Mouse (Mus musculus) midbrain, embryonic 16.5 days (tissue): Measurements from ENCODE around the gene Rxra. TPM values are rescaled to one million over a fixed set of nuclear protein-coding genes. Genes with fewer than 3 reads are reported as not detected.

Experiments used
- ATAC-seq: fragments of 200-750 bp; cut with Nextera tagmentation; 2 replicates; pipeline ENCODE4 v1.8.0; 2017; ENCODE audit warnings: moderate TSS enrichment
- H3K27ac ChIP-seq: fragments of 300-500 bp; sonication (generic); 2 replicates; pipeline ENCODE4 v1.5.1; 2014; ENCODE audit warnings: mild to moderate bottlenecking, low read length, mixed read lengths
- H3K27me3 ChIP-seq: fragments of 300-500 bp; sonication (generic); 2 replicates; pipeline ENCODE4 v1.6.1; 2014; ENCODE audit warnings: low read depth, low read length, mixed read lengths; ENCODE audit not compliant: control insufficient read depth, insufficient read depth
- H3K36me3 ChIP-seq: fragments of 300-500 bp; sonication (generic); 2 replicates; pipeline ENCODE4 v1.6.1; 2014; ENCODE audit warnings: mild to moderate bottlenecking, low read length, moderate library complexity, mixed read lengths; ENCODE audit not compliant: control insufficient read depth, insufficient read depth
- H3K4me1 ChIP-seq: fragments of 300-500 bp; sonication (generic); 2 replicates; pipeline ENCODE4 v1.6.1; 2014; ENCODE audit warnings: mild to moderate bottlenecking, low read length, mixed read lengths; ENCODE audit not compliant: control insufficient read depth, insufficient read depth
- H3K4me2 ChIP-seq: fragments of 300-500 bp; sonication (generic); 2 replicates; pipeline ENCODE4 v1.6.1; 2014; ENCODE audit warnings: mild to moderate bottlenecking, low read length, mixed read lengths
- H3K4me3 ChIP-seq: fragments of 300-500 bp; sonication (generic); 2 replicates; pipeline ENCODE4 v1.5.1; 2014; ENCODE audit warnings: low read depth, mild to moderate bottlenecking, low read length, moderate library complexity, mixed read lengths
- H3K9ac ChIP-seq: fragments of 300-500 bp; sonication (generic); 2 replicates; pipeline ENCODE4 v1.6.1; 2014; ENCODE audit warnings: low read depth, low read length, mixed read lengths
- H3K9me3 ChIP-seq: fragments of 300-500 bp; sonication (generic); replicated peaks from 2 replicates; pipeline ENCODE4 v1.6.1; 2014; ENCODE audit warnings: mild to moderate bottlenecking, low read length, mixed read lengths; ENCODE audit not compliant: control insufficient read depth, poor library complexity, severe bottlenecking
- WGBS: fragments of 180-500 bp; shearing (Covaris S2); extraction: QIAGEN DNeasy Blood & Tissue Kit; methylation state at CpG from one replicate; pipeline ENCODE4 v1.1.7; 2014; 5-methylcytosine and 5-hydroxymethylcytosine counted together
- polyA plus RNA-seq: library from polyadenylated mRNA; unstranded; fragments of >200 nt; fragmentation: Nextera tagmentation; extraction: Ambion mirVana; gene quantifications from 2 replicates; pipeline ENCODE4 v1.2.1, GENCODE M21; 2015

Gene Rxra
- polyA plus RNA-seq, 1 experiment from 2014 or later: 2.5 TPM

GRCm38 (mm10) chr2:27769701-27770100 is 93.5 kb downstream of the Rxra start:
- no peak overlapping the region for H3K4me2 ChIP-seq
- H3K9ac ChIP-seq: 0 out of 2 replicates have a peak overlapping the region, but pooled peaks have one; percentile 3
- no peaks in the 10 kb centered on the region for H3K36me3 ChIP-seq
- WGBS: 51% methylated on average over 5 of the region's 5 CpGs
- H3K9me3 ChIP-seq: no peaks in the 10 kb centered on the region
- no peak overlapping the region for H3K27ac ChIP-seq
- peaks cover 8% of the 10 kb centered on the region for H3K4me1 ChIP-seq
- H3K4me3 ChIP-seq: no peak overlapping the region
- ATAC-seq: no peak
- H3K27me3 ChIP-seq: no peaks in the 10 kb centered on the region

- Histone ChIP-seq H3K36me3 (no peaks in the 10 kb centered on the region), H3K27ac (no peak overlapping the region), H3K9ac (no peak overlapping the region), H3K4me1 (peaks cover 4% of the 10 kb centered on the region; the same call in 1 of the 2 replicates), H3K9me3 (no peaks in the 10 kb centered on the region), H3K4me2 (no peak overlapping the region), H3K27me3 (no peaks in the 10 kb centered on the region), H3K4me3 (no peak overlapping the region)
- 0 out of 2 replicates have a peak, but pooled peaks have one; percentile 59 for ATAC-seq
- WGBS: 3% methylated on average over 4 of the region's 4 CpGs
Observed at GRCm38 (mm10) chr2:27770205-27770604, 94.0 kb downstream of the Rxra start.

- peaks cover 4% of the 10 kb centered on the region; the same call in 1 of the 2 replicates for H3K4me1 ChIP-seq
- H3K9me3 ChIP-seq: no peaks in the 10 kb centered on the region
- H3K4me3 ChIP-seq: no peak overlapping the region
- no peak overlapping the region for H3K4me2 ChIP-seq
- ATAC-seq: no peak
- WGBS: 29% methylated on average over 7 of the region's 7 CpGs
- no peaks in the 10 kb centered on the region for H3K36me3 ChIP-seq
- H3K9ac ChIP-seq: no peak overlapping the region
- no peak overlapping the region for H3K27ac ChIP-seq
- no peaks in the 10 kb centered on the region for H3K27me3 ChIP-seq
Observed at GRCm38 (mm10) chr2:27771936-27772335, 95.7 kb downstream of the Rxra start.

GRCm38 (mm10) chr2:27772841-27773388 is 96.7 kb downstream of the Rxra start:
- H3K4me2 ChIP-seq: no peak overlapping the region
- no peak overlapping the region for H3K9ac ChIP-seq
- no peaks in the 10 kb centered on the region for H3K27me3 ChIP-seq
- no peaks in the 10 kb centered on the region for H3K9me3 ChIP-seq
- H3K36me3 ChIP-seq: no peaks in the 10 kb centered on the region
- no peak overlapping the region for H3K27ac ChIP-seq
- H3K4me1 ChIP-seq: peaks cover 4% of the 10 kb centered on the region; the same call in 1 of the 2 replicates
- 82% methylated on average over 7 of the region's 7 CpGs for WGBS
- H3K4me3 ChIP-seq: no peak overlapping the region
- ATAC-seq: no peak

- H3K27ac ChIP-seq: no peak overlapping the region
- no peak overlapping the region for H3K9ac ChIP-seq
- no peak overlapping the region for H3K4me3 ChIP-seq
- no peaks in the 10 kb centered on the region for H3K27me3 ChIP-seq
- WGBS: 78% methylated on average over 24 of the region's 24 CpGs
- ATAC-seq: no peak
- no peaks in the 10 kb centered on the region for H3K36me3 ChIP-seq
- no peaks in the 10 kb centered on the region for H3K9me3 ChIP-seq
- H3K4me2 ChIP-seq: no peak overlapping the region
- peaks cover 4% of the 10 kb centered on the region; the same call in 1 of the 2 replicates for H3K4me1 ChIP-seq
Observed at GRCm38 (mm10) chr2:27773980-27774730, 97.9 kb downstream of the Rxra start.

GRCm38 (mm10) chr2:27775006-27775405 is 98.8 kb downstream of the Rxra start:
- Histone ChIP-seq H3K27ac (no peak overlapping the region), H3K27me3 (no peaks in the 10 kb centered on the region), H3K4me1 (peaks cover 4% of the 10 kb centered on the region; the same call in 1 of the 2 replicates), H3K9ac (no peak overlapping the region), H3K4me3 (no peak overlapping the region), H3K9me3 (no peaks in the 10 kb centered on the region), H3K36me3 (no peaks in the 10 kb centered on the region), H3K4me2 (no peak overlapping the region)
- ATAC-seq: no peak
- 90% methylated on average over 10 of the region's 10 CpGs for WGBS

- Histone ChIP-seq H3K9me3 (no peaks in the 10 kb centered on the region), H3K4me3 (no peak overlapping the region), H3K9ac (no peak overlapping the region), H3K4me1 (peaks cover under 1% of the 10 kb centered on the region; the same call in 1 of the 2 replicates), H3K27me3 (no peaks in the 10 kb centered on the region), H3K36me3 (no peaks in the 10 kb centered on the region), H3K27ac (no peak overlapping the region), H3K4me2 (no peak overlapping the region)
- WGBS: 60% methylated on average over 5 of the region's 5 CpGs
- ATAC-seq: no peak
Observed at GRCm38 (mm10) chr2:27775625-27776024, 99.4 kb downstream of the Rxra start.

- Histone ChIP-seq H3K4me2 (no peak overlapping the region), H3K4me3 (no peak overlapping the region), H3K9ac (no peak overlapping the region), H3K9me3 (no peaks in the 10 kb centered on the region), H3K27me3 (no peaks in the 10 kb centered on the region), H3K27ac (no peak overlapping the region), H3K36me3 (no peaks in the 10 kb centered on the region), H3K4me1 (no peaks in the 10 kb centered on the region)
- WGBS: 84% methylated on average over 2 of the region's 2 CpGs
- no peak for ATAC-seq
Observed at GRCm38 (mm10) chr2:27777756-27778155, 101.5 kb downstream of the Rxra start.

- Histone ChIP-seq H3K4me3 (no peak overlapping the region), H3K27ac (no peak overlapping the region), H3K9me3 (no peaks in the 10 kb centered on the region), H3K9ac (no peak overlapping the region), H3K4me2 (no peak overlapping the region), H3K27me3 (no peaks in the 10 kb centered on the region), H3K4me1 (no peaks in the 10 kb centered on the region), H3K36me3 (no peaks in the 10 kb centered on the region)
- no peak for ATAC-seq
- 79% methylated on average over 6 of the region's 6 CpGs for WGBS
Observed at GRCm38 (mm10) chr2:27778289-27778688, 102.0 kb downstream of the Rxra start.
